Mouse (Mus musculus) embryonic fibroblast, embryonic 13.5 days (primary cell): ENCODE measurements around the gene Iba57.

Experiments used
- CTCF ChIP-seq: IDR thresholded peaks from 2 replicates; pipeline ENCODE4 v1.5.1; 2011; ENCODE audit warnings: mild to moderate bottlenecking, control low read depth, low read length, moderate library complexity, borderline replicate concordance; ENCODE audit not compliant: insufficient read depth
- POLR2A ChIP-seq: IDR thresholded peaks from 2 replicates; pipeline ENCODE4 v1.6.1; 2011; ENCODE audit warnings: low read depth, mild to moderate bottlenecking, control low read depth, low read length, moderate library complexity

DNA sequence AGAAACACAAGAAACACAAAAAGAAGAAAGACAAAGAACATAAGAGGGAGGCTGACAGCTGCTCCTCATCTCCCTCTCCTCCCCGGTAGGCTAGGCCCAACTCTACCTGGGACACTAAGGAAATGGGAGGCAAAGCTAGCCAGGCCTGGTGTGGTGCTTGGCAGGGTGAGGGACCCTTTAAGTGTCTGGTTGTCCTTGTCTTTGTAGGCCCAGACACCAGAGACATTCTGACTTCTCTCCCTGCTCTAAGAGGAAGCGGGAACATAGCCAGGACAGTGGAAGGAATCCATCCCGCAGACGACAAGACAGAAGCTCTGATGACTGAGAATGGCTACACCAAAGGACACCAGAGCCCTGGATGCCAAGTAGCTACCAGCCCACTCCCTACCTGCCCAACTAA, 46.5 kb upstream of the Iba57 start:
- no peak for TF ChIP-seq POLR2A
- no peak for TF ChIP-seq CTCF
